Mouse (Mus musculus) olfactory bulb, adult 2 months (tissue): Measurements from ENCODE around the gene Tomm34.

ENCODE experiments used
- CTCF ChIP-seq: fragments of 200-500 bp; IDR thresholded peaks from 2 replicates; pipeline ENCODE4 v1.5.1; 2012; ENCODE audit warnings: low read depth, mild to moderate bottlenecking, low read length, moderate library complexity; ENCODE audit not compliant: insufficient read depth
- POLR2A ChIP-seq: fragments of 200-500 bp; IDR thresholded peaks from 2 replicates; pipeline ENCODE4 v1.6.1; 2012; ENCODE audit warnings: mild to moderate bottlenecking, low read depth, low read length, moderate library complexity; ENCODE audit not compliant: insufficient read depth

DNA sequence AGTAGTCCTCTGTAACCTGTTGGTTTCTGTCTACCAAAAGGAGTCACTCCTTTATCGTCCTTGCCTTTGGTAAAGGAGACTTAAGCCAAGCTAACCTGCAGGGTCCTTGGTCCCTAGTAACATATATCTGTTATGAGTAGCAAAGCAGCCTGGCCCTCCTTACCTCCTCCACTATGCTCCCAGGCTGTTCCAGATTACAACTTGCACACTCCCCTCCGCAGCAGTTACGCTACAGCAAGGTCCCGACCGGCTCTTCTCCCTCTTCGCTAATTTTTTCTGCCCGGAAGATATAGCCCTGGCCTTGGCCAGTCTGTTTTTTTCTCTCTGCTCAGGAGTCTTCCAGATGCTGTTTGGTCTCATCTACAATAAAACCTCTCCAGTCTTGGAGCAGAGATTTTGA lies 2.2 kb upstream of the Tomm34 start:
- no peak for TF ChIP-seq POLR2A
- no peak for TF ChIP-seq CTCF
